Comparison of ENCODE assay signal across 9 mouse cellular contexts in genomic region chrX:160598562-160599458, GRCm38 (mm10).
DNase-seq lines count a peak whose midpoint lies in the region; ATAC-seq lines count a peak whose summit lies in the region.
"Had no signal": no experiment of that assay in that cellular context is flagged by ENCODE, and none has a peak within 500 bp of the region (broad histone marks: within the 10 kb centered on the region; RNA-seq: fewer than 3 reads in every experiment).

No protein-coding gene starts in this region.

- peaks cover 79% of the 10 kb centered on the region for H3K27me3 ChIP-seq in forebrain, embryonic 10.5 days (ENCODE audit: poor library complexity, severe bottlenecking)
- no peaks in the 10 kb centered on the region; the same call in 1 of the 2 replicates for H3K27me3 ChIP-seq in hindbrain, embryonic 16.5 days (replicated peaks; ENCODE audit: control insufficient read depth, insufficient read depth, low read length)
- no peaks in the 10 kb centered on the region; the same call in 1 of the 2 replicates for H3K27me3 ChIP-seq in stomach, embryonic 16.5 days (ENCODE audit: control insufficient read depth, insufficient read depth, low read length)
- H3K27me3 ChIP-seq: liver, embryonic 15.5 days had no signal

- H3K4me3 ChIP-seq in forebrain, embryonic 10.5 days, result no peak overlapping the region
- H3K4me3 ChIP-seq in hindbrain, embryonic 16.5 days (ENCODE audit: low read length), result no peak overlapping the region
- no peak overlapping the region for H3K4me3 ChIP-seq in stomach, embryonic 16.5 days (replicated peaks; ENCODE audit: low read length)
- H3K4me3 ChIP-seq: liver, embryonic 15.5 days had no signal

- peak; percentile 17 for DNase-seq in left cerebral cortex, postnatal 4 days
- no peak for DNase-seq in left cerebral cortex, adult 18-20 months (ENCODE audit: low spot score in 2 of 2)
- DNase-seq in forebrain, embryonic 10.5 days (ENCODE audit: extremely low spot score, low spot score), result peak; percentile 30
- DNase-seq in lung, postnatal 25 days (ENCODE audit: low spot score), result peak; percentile 56
- no peak for DNase-seq in layer of hippocampus, postnatal 10 days (ENCODE audit: low spot score in 2 of 2)
- DNase-seq in gastrocnemius, postnatal 10 days, result no peak

- no peak overlapping the region for H3K9ac ChIP-seq in hindbrain, embryonic 16.5 days (ENCODE audit: low read depth, low read length)
- no peak overlapping the region for H3K9ac ChIP-seq in stomach, embryonic 16.5 days (ENCODE audit: low read length)
- H3K9ac ChIP-seq: liver, embryonic 15.5 days had no signal

- H3K36me3 ChIP-seq in forebrain, embryonic 10.5 days (replicated peaks), result no peaks in the 10 kb centered on the region
- H3K36me3 ChIP-seq in hindbrain, embryonic 16.5 days (ENCODE audit: control insufficient read depth, insufficient read depth, low read length), result no peaks in the 10 kb centered on the region
- H3K36me3 ChIP-seq in stomach, embryonic 16.5 days (ENCODE audit: control insufficient read depth, insufficient read depth, low read length), result no peaks in the 10 kb centered on the region
- H3K36me3 ChIP-seq: liver, embryonic 15.5 days had no signal

- 59% methylated on average over 3 of the region's 3 CpGs for WGBS in forebrain, embryonic 10.5 days
- WGBS in hindbrain, embryonic 16.5 days, result 23% methylated on average over 3 of the region's 3 CpGs
- 24% methylated on average over 3 of the region's 3 CpGs for WGBS in stomach, embryonic 16.5 days

- intact Hi-C loops in left cerebral cortex, postnatal 4 days (cut with DNase I), result no loop called here

- ATAC-seq in hindbrain, embryonic 16.5 days, result peak; percentile 89
- ATAC-seq in stomach, embryonic 16.5 days (ENCODE audit: insufficient read depth, low FRiP score), result peak; percentile 81

- H3K4me2 ChIP-seq in hindbrain, embryonic 16.5 days (ENCODE audit: low read length), result no peak overlapping the region
- H3K4me2 ChIP-seq in stomach, embryonic 16.5 days (ENCODE audit: low read depth, low read length), result no peak overlapping the region
- H3K4me2 ChIP-seq: liver, embryonic 15.5 days had no signal

- H3K4me1 ChIP-seq in forebrain, embryonic 10.5 days, result peaks cover 25% of the 10 kb centered on the region
- peaks cover 6% of the 10 kb centered on the region for H3K4me1 ChIP-seq in hindbrain, embryonic 16.5 days (ENCODE audit: control insufficient read depth, insufficient read depth, low read depth, low read length)
- H3K4me1 ChIP-seq in stomach, embryonic 16.5 days (ENCODE audit: control insufficient read depth, insufficient read depth, low read length), result peaks cover 12% of the 10 kb centered on the region; the same call in 1 of the 2 replicates
- H3K4me1 ChIP-seq: liver, embryonic 15.5 days had no signal

- peak overlapping the region; percentile 77 for H3K27ac ChIP-seq in forebrain, embryonic 10.5 days
- peak overlapping the region; percentile 8; the same call in 1 of the 2 replicates for H3K27ac ChIP-seq in hindbrain, embryonic 16.5 days (ENCODE audit: low read depth, low read length)
- no peak overlapping the region; the same call in 1 of the 2 replicates for H3K27ac ChIP-seq in stomach, embryonic 16.5 days (ENCODE audit: low read length)
- H3K27ac ChIP-seq: liver, embryonic 15.5 days had no signal

- no peaks in the 10 kb centered on the region for H3K9me3 ChIP-seq in forebrain, embryonic 10.5 days
- H3K9me3 ChIP-seq in hindbrain, embryonic 16.5 days (ENCODE audit: control insufficient read depth, low read length), result no peaks in the 10 kb centered on the region
- no peaks in the 10 kb centered on the region for H3K9me3 ChIP-seq in stomach, embryonic 16.5 days (replicated peaks; ENCODE audit: control insufficient read depth, low read length)
- H3K9me3 ChIP-seq: liver, embryonic 15.5 days had no signal

Comparison
In these comparisons a context has a peak if more than half of its experiments do, and no peak if none do; other contexts are left out.
1. DNase-seq: peak in left cerebral cortex, postnatal 4 days (single experiment), forebrain, embryonic 10.5 days (single experiment) and lung, postnatal 25 days (single experiment); none in left cerebral cortex, adult 18-20 months (0 of 2), layer of hippocampus, postnatal 10 days (0 of 2) and gastrocnemius, postnatal 10 days (single experiment).